8 mouse cellular contexts compared by ENCODE assay signal in the genomic region with DNA sequence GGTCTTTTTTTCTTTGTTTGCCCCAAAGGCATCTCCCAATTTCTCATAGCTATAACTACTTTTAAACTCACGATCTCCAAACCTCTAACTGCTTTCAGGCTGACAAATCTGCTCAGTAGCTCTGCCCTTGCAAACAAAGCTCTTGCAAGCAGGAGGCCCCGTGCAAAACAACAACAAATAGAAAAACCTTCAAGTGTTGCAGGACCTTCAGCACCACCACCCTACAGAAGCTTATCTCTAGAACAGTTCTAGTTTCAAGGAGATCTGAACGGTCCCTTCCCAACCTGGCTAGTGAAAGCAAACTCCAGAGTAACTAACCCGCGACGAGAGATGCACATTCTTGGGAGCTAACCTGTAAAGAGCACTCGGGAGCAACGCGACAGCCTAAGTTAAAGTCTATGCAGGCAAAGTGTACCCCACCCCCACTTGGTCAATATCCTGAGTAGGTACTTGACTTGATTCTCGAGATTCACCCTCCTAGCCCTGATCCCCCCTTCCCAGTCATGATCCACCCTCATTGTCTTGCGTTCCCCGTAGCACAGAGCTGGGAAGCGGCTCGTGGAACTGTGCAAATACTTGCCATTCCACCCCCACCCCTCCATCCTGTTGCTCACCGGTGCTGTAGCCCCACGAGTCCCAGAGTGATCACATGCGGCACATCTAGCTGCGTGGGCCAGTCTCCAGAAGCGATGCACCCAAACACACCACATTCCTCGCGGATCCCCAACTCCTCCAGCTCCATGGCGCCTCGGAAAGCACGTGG. TPM values are rescaled to one million over a fixed set of nuclear protein-coding genes. Genes with fewer than 3 reads are reported as not detected.
DNase-seq lines count a peak whose midpoint lies in the region; ATAC-seq lines count a peak whose summit lies in the region.

No protein-coding gene starts in this region.

- peak overlapping the region; percentile 82 for H3K27ac ChIP-seq in hindbrain, embryonic 12.5 days

- peak; percentile 56; the same call in 1 of the 2 replicates for ATAC-seq in hindbrain, embryonic 12.5 days (ENCODE audit: low FRiP score)

- no peaks in the 10 kb centered on the region for H3K27me3 ChIP-seq in hindbrain, embryonic 12.5 days

- H3K9ac ChIP-seq in hindbrain, embryonic 12.5 days, result peak overlapping the region; percentile 79

- WGBS in hindbrain, embryonic 12.5 days, result under 1% methylated on average over 24 of the region's 24 CpGs

- no peaks in the 10 kb centered on the region for H3K9me3 ChIP-seq in hindbrain, embryonic 12.5 days (replicated peaks)

- DNase-seq in ovary, postnatal 36 days (ENCODE audit: low spot score), result peak; percentile 16
- no peak for DNase-seq in ovary, adult 18-20 months (ENCODE audit: low spot score)
- peak; percentile 58 for DNase-seq in embryo, embryonic 11 days
- peak; percentile 12 for DNase-seq in lung, postnatal 14 days
- no peak for DNase-seq in cerebellum, adult 11-12 months
- no peak for DNase-seq in right cerebral cortex, postnatal 36 days (ENCODE audit: low spot score in 2 of 2)
- DNase-seq in spleen, postnatal 14 days (ENCODE audit: low spot score in 2 of 2), result no peak

- H3K4me1 ChIP-seq in hindbrain, embryonic 12.5 days, result peaks cover 32% of the 10 kb centered on the region

- H3K36me3 ChIP-seq in hindbrain, embryonic 12.5 days, result no peaks in the 10 kb centered on the region; the same call in 1 of the 2 replicates

- H3K4me3 ChIP-seq in hindbrain, embryonic 12.5 days, result peak overlapping the region; percentile 71

- H3K4me2 ChIP-seq in hindbrain, embryonic 12.5 days (replicated peaks), result peak overlapping the region; percentile 93

RNA-seq across cellular contexts. Expression of a gene that starts 0.6 kb away (rescaled TPM):
- 230 and 240 TPM in 2 replicates for polyA plus RNA-seq in hindbrain, embryonic 12.5 days (2016; fragmentation: Nextera tagmentation; extraction: Ambion mirVana)

RNA-seq across cellular contexts. Expression of a gene that starts 0.9 kb away (rescaled TPM):
- polyA plus RNA-seq in hindbrain, embryonic 12.5 days (2016; fragmentation: Nextera tagmentation; extraction: Ambion mirVana), result 21.1 and 21.3 TPM in 2 replicates

RNA-seq across cellular contexts. Expression of a gene that starts 24.0 kb away (rescaled TPM):
- 76.0 and 79.9 TPM in 2 replicates for polyA plus RNA-seq in hindbrain, embryonic 12.5 days (2016; fragmentation: Nextera tagmentation; extraction: Ambion mirVana)

RNA-seq across cellular contexts. Expression of a gene that starts 45.2 kb away (rescaled TPM):
- 18.0 and 22.4 TPM in 2 replicates for polyA plus RNA-seq in hindbrain, embryonic 12.5 days (2016; fragmentation: Nextera tagmentation; extraction: Ambion mirVana)

RNA-seq across cellular contexts. Expression of a gene that starts 53.3 kb away (rescaled TPM):
- polyA plus RNA-seq in hindbrain, embryonic 12.5 days (2016; fragmentation: Nextera tagmentation; extraction: Ambion mirVana), result 0.59 TPM in 1 of 2 replicates, not detected in the other

Comparison
In these comparisons a context has a peak if more than half of its experiments do, and no peak if none do; other contexts are left out.
1. DNase-seq: peak in ovary, postnatal 36 days (single experiment), embryo, embryonic 11 days (single experiment) and lung, postnatal 14 days (single experiment); none in ovary, adult 18-20 months (single experiment), cerebellum, adult 11-12 months (single experiment), right cerebral cortex, postnatal 36 days (0 of 2) and spleen, postnatal 14 days (0 of 2).